Mouse (Mus musculus) thymus, postnatal 10 days (tissue): ENCODE results near the gene Nxpe5.
A peak's percentile ranks its signal among the peaks of the same experiment; 100 is the strongest.
"Not testable (repeated sequence)": the region's sequence is repeated elsewhere in the genome, so short reads cannot be mapped to it uniquely, and the experiment has no call there.

Experiments used
- DNase-seq, 2 experiments: peaks; one replicate each; pipeline ENCODE4 v3.0.0; 2021; ENCODE audit warnings: low spot score in 2 of 2

The Nxpe5 gene

GRCm38 (mm10) chr5:138225700-138226099 lies at the start of gene Nxpe5:
TSS of gene Nxpe5 (plus strand) at chr5:138225898.
- no peak for DNase-seq

- DNase-seq = peak; percentile 72 to 85
These were observed 38.6 kb upstream of the Nxpe5 start, which contains the start of the genes Taf6 and Cnpy4 for GRCm38 (mm10) chr5:138186950-138187638. TSS of gene Taf6 (minus strand) at chr5:138187451. TSS of gene Cnpy4 (plus strand) at chr5:138187485.

- peak; percentile 48 to 62 for DNase-seq
These were observed 37.9 kb upstream of the Nxpe5 start for GRCm38 (mm10) chr5:138187661-138188306.

- peak; percentile 72 to 75 for DNase-seq
These were observed 31.6 kb upstream of the Nxpe5 start, which contains the start of gene Mblac1 for GRCm38 (mm10) chr5:138193771-138194727. TSS of gene Mblac1 (plus strand) at chr5:138194314.

- peak; percentile 24 to 30 for DNase-seq
These were observed 30.8 kb upstream of the Nxpe5 start for GRCm38 (mm10) chr5:138194755-138195345.

GRCm38 (mm10) chr5:138195463-138195862 lies 30.2 kb upstream of the Nxpe5 start:
- no peak for DNase-seq

- DNase-seq = no peak
These were observed 26.1 kb upstream of the Nxpe5 start for GRCm38 (mm10) chr5:138199576-138199975.

GRCm38 (mm10) chr5:138202086-138202485 lies 23.6 kb upstream of the Nxpe5 start:
- no peak for DNase-seq

- no peak for DNase-seq
These were observed 18.4 kb upstream of the Nxpe5 start for GRCm38 (mm10) chr5:138207253-138207652.

- DNase-seq = no peak
These were observed 17.8 kb upstream of the Nxpe5 start for GRCm38 (mm10) chr5:138207873-138208272.

- DNase-seq = not testable (repeated sequence)
These were observed 9.1 kb upstream of the Nxpe5 start for GRCm38 (mm10) chr5:138216632-138217031.

GRCm38 (mm10) chr5:138219864-138220263 lies 5.8 kb upstream of the Nxpe5 start:
- DNase-seq = no peak

- DNase-seq = peak; percentile 44 to 87
These were observed 3.6 kb upstream of the Nxpe5 start for GRCm38 (mm10) chr5:138222111-138222510.

- no peak for DNase-seq
These were observed 2.4 kb upstream of the Nxpe5 start for GRCm38 (mm10) chr5:138223287-138223686.

GRCm38 (mm10) chr5:138226491-138226890 lies 793 bp downstream of the Nxpe5 start:
- no peak for DNase-seq

- no peak for DNase-seq
These were observed 1.7 kb downstream of the Nxpe5 start for GRCm38 (mm10) chr5:138227367-138227766.

GRCm38 (mm10) chr5:138228026-138228425 lies 2.3 kb downstream of the Nxpe5 start:
- peak in 1 of 2 experiments; percentile 52 for DNase-seq

GRCm38 (mm10) chr5:138229511-138229910 lies 3.8 kb downstream of the Nxpe5 start:
- no peak for DNase-seq

- no peak for DNase-seq
These were observed 8.1 kb downstream of the Nxpe5 start for GRCm38 (mm10) chr5:138233778-138234177.

GRCm38 (mm10) chr5:138234224-138234623 lies 8.5 kb downstream of the Nxpe5 start:
- DNase-seq = no peak

GRCm38 (mm10) chr5:138241511-138241910 lies 15.8 kb downstream of the Nxpe5 start:
- DNase-seq = no peak
